Mouse (Mus musculus) skeletal muscle tissue, adult 2 months (tissue): ENCODE data around the gene Nrxn3.

Experiments
- DNase-seq: peaks from one replicate; pipeline ENCODE4 v3.0.0-alpha.2; 2012; ENCODE audit warnings: low read depth, low spot score

Nrxn3 gene

GRCm38 (mm10) chr12:89312586-89312985, 589.9 kb downstream of the Nrxn3 start:
- no peak for DNase-seq

- DNase-seq: no peak
Observed at GRCm38 (mm10) chr12:89325864-89326560, 603.3 kb downstream of the Nrxn3 start.

- no peak for DNase-seq
Observed at GRCm38 (mm10) chr12:89331474-89332263, 609.0 kb downstream of the Nrxn3 start.

- no peak for DNase-seq
Observed at GRCm38 (mm10) chr12:89333486-89333885, 610.8 kb downstream of the Nrxn3 start.

GRCm38 (mm10) chr12:89364850-89365249, 642.2 kb downstream of the Nrxn3 start:
- no peak for DNase-seq

GRCm38 (mm10) chr12:89369939-89370338, 647.3 kb downstream of the Nrxn3 start:
- no peak for DNase-seq

GRCm38 (mm10) chr12:89376600-89376999, 653.9 kb downstream of the Nrxn3 start:
- DNase-seq: no peak

- no peak for DNase-seq
Observed at GRCm38 (mm10) chr12:89377051-89377643, 654.5 kb downstream of the Nrxn3 start.

GRCm38 (mm10) chr12:89377687-89378086, 655.0 kb downstream of the Nrxn3 start:
- no peak for DNase-seq

GRCm38 (mm10) chr12:89383254-89383653, 660.6 kb downstream of the Nrxn3 start:
- no peak for DNase-seq

- DNase-seq: no peak
Observed at GRCm38 (mm10) chr12:89395121-89395792, 672.6 kb downstream of the Nrxn3 start.

GRCm38 (mm10) chr12:89436519-89436918, 713.8 kb downstream of the Nrxn3 start:
- no peak for DNase-seq

- DNase-seq: no peak
Observed at GRCm38 (mm10) chr12:89442323-89443038, 719.8 kb downstream of the Nrxn3 start.

GRCm38 (mm10) chr12:89450667-89451298, 728.1 kb downstream of the Nrxn3 start:
- DNase-seq: no peak

- DNase-seq: no peak
Observed at GRCm38 (mm10) chr12:89470226-89470625, 747.5 kb downstream of the Nrxn3 start.

GRCm38 (mm10) chr12:89471289-89471688, 748.6 kb downstream of the Nrxn3 start:
- DNase-seq: no peak

- DNase-seq: no peak
Observed at GRCm38 (mm10) chr12:89471874-89472273, 749.2 kb downstream of the Nrxn3 start.

GRCm38 (mm10) chr12:89479096-89479495, 756.4 kb downstream of the Nrxn3 start:
- no peak for DNase-seq

- no peak for DNase-seq
Observed at GRCm38 (mm10) chr12:89482223-89482622, 759.5 kb downstream of the Nrxn3 start.

- DNase-seq: no peak
Observed at GRCm38 (mm10) chr12:89504026-89504425, 781.4 kb downstream of the Nrxn3 start.
